Mouse (Mus musculus) natural killer cell, adult 2 months (primary cell): Measurements from ENCODE around the gene Cyp4f37.
A peak's percentile ranks its signal among the peaks of the same experiment; 100 is the strongest.
"Not testable (repeated sequence)": the region's sequence is repeated elsewhere in the genome, so short reads cannot be mapped to it uniquely, and the experiment has no call there.

Experiments used
- DNase-seq, 2 experiments: peaks; one replicate each; pipeline ENCODE4 v3.0.0; 2022; ENCODE audit warnings: low spot score in 2 of 2

Gene Cyp4f37

DNA sequence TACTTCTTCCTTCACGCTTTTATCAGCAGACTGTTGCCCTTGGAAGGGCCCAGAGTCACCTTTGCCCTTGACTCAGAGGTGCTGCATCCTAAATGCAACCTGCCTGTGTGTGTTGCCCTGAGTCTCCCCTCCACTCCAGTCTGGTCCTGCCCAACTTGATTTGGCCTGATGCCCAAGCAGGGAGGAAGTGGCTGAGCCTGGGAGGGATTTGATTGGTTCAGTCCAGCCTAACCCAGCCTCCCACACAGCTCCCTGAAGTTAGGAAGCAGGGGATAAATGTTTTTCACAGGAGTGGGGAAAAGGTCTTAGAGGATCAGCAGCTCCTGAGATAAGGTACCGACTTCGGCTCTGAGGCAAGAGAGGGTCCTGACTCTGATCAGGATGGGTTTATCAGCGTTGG lies at the start of gene Cyp4f37:
Gene Cyp4f37 (plus strand): TSS at position 292 of the 400 bp plus-strand sequence.
- DNase-seq, result not testable (repeated sequence)

DNA sequence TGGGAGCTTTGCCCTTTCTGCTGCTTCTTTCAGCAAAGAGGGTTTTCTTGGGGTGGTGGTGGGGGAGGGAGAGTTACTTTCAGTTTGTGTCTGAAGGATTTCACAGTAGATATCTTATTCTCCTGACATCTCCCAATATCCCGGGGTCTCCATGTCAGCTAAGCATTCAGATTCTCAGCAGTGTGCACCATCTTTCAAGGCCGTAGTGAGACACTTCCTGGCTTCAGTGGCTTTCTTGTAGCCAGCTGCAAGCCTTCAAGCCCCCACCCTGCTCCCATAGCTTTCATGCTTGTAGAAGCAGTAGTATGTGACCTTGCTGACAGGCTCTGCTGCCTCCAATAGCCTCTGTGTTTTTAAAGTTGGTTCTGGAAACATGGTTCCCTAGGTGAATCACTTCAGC lies 47.8 kb upstream of the Cyp4f37 start:
- DNase-seq, result not testable (repeated sequence)

DNA sequence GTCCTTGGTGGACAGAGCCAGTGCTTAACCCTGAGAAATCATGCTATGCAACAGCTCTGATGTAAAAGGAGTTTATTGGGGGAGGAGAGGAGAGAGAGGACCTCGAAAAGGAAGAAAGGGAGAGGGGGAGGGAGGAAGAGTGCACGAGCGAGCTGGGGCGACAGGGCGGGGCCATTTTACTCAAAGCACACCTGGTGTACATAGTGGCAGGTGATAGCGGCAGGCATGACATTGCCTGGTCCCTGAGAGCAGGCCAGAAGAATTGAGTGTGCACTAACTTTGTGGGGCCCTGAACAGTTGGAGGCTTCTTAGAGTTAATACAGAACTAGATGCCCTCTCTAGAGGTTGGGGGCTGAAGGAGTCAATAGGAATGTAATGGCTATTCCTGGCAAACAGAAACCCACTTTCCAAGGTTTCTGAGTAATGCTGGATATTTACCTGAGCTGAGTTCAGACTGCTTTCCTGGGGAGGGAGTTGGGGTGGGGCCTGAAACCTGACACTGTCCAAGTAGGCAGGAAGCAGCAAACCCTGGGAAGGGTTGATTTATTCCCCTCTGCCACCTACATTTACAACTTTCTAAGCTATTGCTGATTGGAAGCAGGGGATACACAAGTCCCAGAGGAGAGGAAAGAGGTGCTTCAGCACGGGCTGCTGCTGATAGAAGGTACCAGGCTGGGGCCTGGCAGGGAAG lies 43.5 kb upstream of the Cyp4f37 start:
- DNase-seq, result no peak

DNA sequence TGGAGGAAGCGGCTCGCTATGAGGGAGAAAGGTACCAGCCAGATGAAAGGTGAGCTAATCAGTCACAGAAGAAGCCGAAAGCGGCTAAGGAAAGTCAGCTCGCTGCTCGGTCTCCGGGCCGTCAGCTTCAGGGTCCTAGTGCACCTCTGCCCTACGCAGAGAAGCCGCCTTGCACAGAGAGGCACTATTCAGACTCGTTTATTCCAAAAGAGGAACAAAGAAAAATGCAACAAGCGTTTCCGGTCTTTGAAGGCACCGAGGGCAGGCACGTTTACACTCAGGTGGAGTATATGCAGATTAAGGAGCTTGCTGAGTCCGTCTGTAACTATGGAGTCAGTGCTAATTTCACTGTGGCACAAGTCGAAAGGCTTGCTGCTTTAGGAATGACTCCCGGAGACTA lies 24.6 kb upstream of the Cyp4f37 start:
- DNase-seq, result no peak

DNA sequence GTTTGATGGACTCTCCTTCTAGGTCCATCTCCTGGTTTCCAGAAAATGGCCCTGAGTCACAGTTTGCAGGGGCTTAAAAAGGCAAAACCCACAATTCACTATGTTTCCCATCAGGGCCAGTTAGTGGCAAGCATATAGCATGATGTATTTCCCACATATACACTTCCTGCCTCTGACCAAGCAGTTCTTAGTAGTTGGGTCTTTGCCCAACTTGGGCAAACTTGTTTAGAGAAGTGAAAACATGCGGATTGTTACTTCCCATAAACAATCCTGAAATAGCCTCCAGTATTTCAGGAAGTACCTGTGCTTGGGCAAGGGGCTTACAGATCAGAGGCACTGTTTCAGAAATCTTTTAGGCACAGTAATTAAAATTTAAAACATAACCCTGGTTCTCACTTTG lies 13.1 kb upstream of the Cyp4f37 start:
- no peak for DNase-seq

DNA sequence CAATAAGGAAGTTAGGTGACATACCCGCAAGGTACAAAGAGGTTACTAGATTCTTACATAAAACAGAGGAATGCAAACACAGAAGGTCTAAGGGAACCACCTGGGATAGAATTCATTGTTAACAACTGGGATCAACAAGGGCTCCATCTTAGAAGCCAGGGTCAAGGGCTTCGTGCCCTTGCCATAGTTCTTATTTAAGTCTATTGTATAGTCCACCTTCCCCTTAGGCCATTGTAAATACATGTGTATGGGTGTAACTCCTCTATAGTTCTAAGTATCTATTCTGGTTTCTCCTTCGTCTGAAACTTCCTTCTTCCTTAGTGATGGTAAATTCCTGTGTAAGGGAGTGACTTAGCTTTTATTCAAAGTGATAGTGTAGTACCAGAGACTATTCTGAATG lies 10.9 kb upstream of the Cyp4f37 start:
- DNase-seq, result not testable (repeated sequence)

DNA sequence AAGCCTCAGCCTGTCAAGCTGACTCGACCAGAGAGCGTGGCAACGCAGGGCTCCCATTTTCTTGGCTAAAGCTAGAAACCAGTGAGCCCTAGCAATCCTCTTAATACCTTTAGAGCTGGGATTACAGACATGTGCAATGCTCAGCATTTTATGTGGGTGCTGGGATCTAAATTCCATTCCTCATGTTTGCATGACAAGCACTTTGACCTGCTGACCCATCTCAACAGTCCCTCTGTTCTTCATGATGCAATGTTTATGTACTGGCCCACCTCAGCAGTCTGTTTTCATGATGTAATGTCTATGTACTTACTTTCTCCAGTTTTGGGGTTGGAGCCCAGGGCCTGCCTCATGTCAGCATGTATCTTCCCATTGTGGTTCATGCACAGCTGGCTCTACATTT lies 10.2 kb upstream of the Cyp4f37 start:
- no peak for DNase-seq

DNA sequence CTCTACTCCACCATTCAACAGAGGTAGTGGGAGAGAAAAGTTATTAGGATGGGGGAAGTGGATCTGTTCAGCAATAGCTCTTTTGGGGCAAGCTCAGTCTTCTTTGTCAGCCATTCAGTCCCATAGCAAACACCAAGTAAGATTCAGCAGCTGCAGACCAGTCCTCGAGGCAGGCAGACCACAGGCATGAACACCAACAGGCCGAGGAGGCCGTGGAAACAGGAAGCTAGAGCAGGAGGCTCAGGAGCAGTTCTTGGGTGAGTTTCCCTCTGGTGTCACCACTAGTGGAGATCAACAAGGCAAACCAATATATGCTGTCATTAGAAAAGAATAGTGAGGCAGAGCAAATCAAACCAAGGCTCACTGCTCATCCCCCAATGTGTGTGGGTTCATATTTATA lies 8.7 kb upstream of the Cyp4f37 start:
- no peak for DNase-seq

DNA sequence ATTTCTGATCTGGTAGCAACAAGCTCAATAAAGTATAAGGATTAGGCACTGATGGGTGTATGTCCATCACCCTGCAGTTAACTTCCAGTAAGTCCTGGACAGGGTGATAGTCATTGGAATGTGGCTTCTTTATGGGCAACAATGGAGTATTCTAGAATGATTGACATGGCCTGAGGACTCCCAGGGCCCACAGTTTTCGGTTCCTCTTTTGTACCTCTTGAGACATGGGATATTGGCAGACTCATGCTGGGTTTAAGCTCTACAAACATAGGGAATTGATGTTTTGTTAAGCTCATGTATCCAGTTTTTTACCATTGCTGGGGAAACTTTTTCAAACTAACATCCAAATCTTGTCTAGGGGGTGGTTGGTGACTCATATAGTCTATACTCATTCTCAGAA lies 3.9 kb upstream of the Cyp4f37 start:
- DNase-seq, result no peak

DNA sequence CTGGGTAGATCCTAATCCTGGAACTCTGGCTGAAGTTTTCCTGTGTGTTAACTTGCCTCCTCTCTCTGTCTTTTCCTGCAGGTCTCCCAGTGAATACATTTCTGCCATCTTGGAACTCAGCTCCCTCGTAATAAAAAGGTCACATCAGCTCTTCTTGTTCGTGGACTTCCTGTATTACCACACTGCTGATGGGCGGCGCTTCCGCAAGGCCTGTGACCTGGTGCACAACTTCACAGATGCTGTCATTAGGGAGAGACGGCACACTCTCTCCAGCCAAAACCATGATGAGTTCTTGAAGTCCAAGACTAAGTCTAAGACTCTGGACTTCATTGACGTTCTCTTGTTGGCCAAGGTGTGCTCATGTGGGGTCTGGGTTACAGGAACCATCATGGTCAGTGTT lies 8.6 kb downstream of the Cyp4f37 start:
- DNase-seq, result not testable (repeated sequence)

DNA sequence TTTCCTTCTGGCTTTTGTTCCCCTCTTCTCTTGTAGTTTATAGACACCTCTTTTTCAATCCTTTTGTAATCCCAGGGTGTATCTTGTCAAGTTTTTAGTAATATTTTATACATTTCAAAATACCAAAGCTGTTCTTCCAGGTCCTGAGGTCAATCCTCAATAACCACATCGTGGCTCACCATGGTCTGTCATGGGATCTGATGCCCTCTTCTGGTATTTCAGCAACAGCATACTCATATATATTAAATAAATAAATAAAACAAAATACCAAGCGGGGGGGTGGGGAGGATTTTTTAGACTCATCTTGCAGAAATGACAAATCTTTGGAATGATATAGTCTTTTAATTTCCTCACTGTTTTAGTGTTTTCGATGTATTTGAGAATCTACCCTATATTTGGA lies 10.8 kb downstream of the Cyp4f37 start:
- DNase-seq, result no peak

DNA sequence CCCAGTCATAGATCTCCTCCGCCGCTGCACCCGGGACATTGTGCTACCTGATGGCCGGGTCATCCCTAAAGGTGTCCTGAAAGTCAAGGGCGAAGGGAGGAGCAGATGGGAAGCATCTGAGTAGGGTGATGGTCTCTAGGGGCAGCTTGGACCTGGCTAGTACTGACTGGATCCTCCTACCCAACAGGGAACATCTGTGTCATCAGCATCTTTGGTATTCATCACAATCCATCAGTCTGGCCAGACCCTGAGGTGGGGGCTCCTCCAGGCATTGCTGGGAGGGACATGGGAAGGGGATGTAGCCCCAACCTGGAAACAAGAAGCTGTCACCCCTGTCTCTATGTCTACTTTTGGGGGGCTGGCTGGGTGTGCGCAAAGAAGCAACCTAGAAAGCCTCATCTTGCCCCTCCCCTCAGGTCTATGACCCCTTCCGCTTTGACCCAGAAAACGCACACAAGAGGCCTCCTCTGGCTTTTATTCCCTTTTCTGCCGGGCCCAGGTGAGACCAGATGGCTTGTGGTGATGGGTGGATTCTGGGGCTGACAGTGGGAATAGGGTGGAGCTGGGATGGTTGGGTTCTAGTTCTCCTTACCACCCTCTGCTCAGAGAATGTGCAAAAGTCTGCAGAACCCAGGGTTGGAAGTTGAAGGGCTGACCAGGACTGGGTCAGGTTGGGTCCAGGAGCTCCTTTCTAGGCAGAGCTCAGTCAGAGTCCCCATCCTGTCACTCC lies 13.3 kb downstream of the Cyp4f37 start:
- not testable (repeated sequence) for DNase-seq

DNA sequence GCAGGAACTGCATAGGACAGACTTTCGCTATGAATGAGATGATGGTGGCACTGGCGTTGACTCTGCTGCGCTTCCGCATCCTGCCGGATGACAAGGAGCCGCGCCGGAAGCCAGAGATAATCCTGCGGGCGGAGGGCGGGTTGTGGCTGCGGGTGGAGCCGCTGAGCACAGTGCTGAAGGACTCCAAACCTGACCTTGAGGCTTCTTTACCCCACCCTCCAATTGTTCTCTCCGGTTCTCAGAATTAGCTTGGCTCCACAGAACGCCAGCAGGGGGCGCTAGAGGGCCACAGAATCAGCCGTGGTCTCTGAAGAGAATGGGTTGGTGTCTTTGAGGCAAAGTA lies 13.8 kb downstream of the Cyp4f37 start:
- peak; percentile 66 to 72 for DNase-seq

DNA sequence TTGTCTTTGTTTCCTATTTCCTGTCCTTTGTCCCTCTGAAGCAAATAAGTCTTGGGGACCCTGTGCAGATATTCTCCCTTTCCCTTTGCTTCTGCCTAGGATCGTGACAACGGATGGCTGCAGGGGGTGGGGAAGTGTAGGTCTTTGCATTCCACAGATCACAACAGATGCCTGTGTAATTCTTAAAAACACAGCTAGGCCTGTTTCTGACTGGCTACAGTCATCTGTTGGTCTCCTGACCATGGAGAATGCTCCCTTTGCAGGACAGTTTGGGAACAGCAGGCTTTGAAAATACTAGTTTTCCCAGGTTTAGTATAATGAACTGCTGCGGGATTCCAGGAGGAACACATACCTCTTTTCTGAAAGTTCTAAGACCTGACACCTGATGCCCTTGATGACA lies 15.2 kb downstream of the Cyp4f37 start:
- no peak for DNase-seq

DNA sequence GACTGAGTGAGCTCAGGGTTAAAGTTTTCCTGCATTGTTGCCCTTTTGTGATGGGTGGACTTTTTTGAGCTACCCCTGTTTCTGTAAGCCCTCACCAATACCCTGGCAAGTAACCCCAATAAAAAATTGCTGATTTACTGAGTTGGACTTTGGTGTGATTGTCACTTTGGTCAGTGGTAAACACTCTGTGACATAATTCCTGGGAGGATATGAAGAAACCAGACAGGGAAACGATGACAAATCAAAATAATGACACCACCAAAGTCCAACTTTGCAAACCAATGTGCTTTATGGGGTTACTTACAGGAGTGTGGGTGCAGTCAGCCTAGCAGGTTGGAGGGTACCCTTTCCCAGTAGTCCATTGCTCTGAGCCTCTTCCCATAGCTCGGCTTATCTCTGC lies 16.0 kb downstream of the Cyp4f37 start:
- no peak for DNase-seq

DNA sequence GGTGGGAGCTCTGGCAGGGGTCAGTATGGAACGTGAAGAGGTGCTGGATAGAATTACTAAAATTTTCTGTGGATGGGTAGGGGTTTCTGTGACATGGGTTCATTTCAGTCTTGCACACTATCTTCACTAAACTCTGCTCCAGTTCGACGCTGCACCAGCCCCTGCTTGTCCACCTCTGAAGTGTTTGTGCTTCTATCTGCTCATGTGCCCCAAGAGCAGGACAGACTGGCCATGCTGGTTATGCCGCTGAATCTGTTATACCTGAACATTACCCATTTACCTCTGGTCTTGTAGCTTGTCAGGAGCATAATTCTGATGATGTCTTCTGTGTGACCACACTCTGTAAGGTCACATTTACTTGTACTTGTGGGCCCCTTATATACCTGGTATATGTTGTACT lies 25.5 kb downstream of the Cyp4f37 start:
- no peak for DNase-seq

DNA sequence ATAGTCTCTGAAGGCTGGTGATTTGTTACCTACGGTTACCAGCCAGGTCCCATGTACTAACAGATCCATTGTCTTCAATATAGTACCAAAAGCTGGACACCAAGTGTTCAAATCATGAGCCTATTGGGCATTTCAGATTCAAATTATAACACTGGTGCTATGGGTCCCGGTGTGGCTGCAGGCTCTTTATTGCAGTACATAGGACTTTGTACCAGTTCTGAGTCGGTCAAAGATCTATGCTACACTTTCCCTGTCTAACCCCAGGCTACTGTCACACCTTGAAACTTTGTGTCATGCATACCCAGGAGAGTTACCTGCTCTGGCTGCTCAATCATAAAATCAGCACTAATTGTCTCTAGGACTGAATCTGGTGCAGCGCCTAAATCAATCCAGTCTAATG lies 32.8 kb downstream of the Cyp4f37 start:
- DNase-seq, result no peak

DNA sequence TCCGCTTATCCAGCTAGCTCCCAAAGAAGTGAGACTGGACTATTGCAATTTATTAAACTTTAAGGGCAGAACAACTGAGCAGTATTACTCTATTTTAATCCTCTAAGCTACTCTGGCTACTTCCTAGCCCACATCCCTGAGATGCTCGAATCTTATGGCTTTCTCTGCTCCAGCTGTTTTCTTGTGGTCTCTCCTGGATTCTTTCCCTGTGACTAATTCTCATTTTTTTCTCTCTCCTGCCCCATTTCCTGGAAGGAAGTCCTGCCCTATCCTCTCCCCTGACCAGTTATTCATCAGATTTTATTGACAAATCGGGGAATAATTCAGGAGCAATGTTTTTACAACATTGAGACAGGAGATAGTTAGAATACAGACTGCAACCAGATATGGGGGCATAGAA lies 35.9 kb downstream of the Cyp4f37 start:
- DNase-seq, result no peak

DNA sequence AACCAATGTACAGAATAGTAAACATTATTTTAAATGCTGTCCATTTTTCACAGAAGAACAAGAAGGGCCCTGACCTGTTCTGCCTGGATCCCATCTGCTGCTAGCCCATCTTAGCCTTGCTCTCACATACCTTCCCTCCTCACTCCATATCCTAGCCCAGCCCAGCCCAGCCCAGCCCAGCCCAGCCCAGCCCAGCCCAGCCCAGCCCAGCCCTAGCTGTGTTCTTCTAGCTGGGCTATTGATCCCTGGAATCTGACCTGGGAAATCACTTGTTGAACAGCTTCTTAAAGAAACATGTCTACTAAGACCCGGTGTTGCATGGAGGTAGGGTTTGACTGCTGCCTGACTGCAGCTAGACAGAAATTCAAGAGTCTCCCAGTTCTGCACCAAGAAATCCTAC lies 37.1 kb downstream of the Cyp4f37 start:
- no peak for DNase-seq

DNA sequence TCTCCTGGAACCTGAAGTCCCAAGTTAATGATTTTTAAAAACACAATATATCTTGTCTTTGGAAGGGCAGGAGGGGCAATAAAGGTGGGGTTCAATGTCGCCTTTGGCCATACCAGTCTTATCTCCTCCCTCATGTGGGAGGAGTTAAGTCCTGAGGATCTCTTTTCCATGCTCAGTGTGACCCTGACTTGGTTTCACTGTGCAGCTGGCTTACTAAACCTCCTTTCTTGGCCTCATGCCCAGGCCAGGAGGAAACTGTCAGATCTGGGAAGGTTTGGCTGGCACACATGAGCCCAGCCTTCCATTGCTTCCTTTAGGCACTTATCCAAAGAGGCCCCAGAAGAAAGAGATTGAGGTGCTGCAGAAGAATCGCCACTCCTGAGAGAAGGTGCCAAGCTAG lies 37.6 kb downstream of the Cyp4f37 start, which contains the start of gene Cyp4f40:
Gene Cyp4f40 (plus strand): TSS at position 189 of the 400 bp plus-strand sequence.
- DNase-seq, result no peak

DNA sequence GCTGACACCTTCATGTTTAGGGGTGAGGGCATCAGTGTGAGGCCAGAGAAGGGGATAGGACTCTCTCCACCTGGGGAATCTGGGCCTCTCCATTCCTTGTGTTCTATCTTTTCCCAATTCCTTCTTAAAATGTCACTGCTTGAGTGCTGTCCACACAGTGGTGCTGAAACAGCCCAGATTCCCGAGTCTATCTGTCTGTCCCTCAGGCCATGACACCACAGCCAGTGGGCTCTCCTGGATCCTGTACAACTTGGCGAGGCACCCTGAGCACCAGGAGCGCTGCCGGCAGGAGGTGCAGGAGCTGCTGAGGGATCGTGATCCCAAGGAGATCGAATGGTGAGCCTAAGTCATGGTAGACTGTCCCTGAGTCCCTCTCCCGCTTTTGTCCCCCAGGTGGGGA lies 52.9 kb downstream of the Cyp4f37 start:
- no peak for DNase-seq

DNA sequence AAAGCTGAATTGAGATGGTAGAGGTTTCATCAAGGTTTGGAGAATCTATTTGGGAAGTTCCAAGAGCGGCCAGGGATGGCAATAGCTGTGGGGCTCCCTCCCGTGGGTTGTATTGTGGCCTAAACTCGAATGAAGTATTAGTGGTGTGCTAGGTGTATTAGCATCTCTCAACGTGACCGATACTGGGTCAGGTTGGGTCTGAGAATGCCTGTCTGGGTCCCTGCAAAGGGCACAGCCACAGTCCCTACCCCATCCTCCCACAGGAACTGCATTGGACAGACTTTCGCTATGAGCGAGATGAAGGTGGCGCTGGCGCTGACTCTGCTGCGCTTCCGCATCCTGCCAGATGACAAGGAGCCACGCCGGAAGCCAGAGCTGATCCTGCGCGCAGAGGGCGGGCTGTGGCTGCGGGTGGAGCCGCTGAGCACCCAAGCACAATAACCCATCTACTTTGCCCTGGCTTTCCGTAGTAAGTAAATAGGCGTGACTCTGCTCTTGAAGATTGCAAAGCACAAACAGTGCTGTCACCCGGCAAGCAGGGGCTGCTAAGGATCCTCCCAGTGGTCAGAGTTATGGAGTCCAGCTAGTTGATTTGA lies 55.0 kb downstream of the Cyp4f37 start:
- peak in 1 of 2 experiments; percentile 2 for DNase-seq

DNA sequence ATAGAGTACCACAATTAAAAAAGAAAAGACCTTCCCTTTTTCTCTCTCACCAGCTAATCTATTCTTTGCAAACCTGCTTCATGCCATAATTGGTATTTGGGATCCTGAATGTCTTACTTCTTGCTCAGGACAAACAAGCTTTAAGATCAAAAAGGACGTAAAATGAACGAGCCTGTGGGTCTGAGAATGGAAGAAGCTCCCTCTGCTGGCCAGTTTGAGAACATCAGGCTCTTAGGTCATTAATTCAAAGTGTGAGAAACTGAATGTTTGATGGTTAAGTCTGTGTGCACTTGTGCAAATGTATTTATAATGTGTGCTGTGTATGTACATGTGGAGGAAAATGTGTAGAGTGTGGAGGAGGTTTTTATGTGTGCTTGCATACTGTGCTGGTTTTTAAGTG lies 59.3 kb downstream of the Cyp4f37 start:
- peak; percentile 26 to 56 for DNase-seq
